Mouse (Mus musculus) B cell, adult 62 days (primary cell): ENCODE measurements around the gene Adamts3. TPM values are rescaled to one million over a fixed set of nuclear protein-coding genes. Genes with fewer than 3 reads are reported as not detected.

Experiments used
- total RNA-seq: library from RNA; stranded (reverse); gene quantifications from 4 replicates; pipeline ENCODE4 v1.2.4, GENCODE M21; 2023

The Adamts3 gene
- total RNA-seq, result not detected in 4 replicates

GRCm38 (mm10) chr5:89883051-89883907 is at the start of gene Adamts3:
Gene Adamts3 (minus strand): TSS chr5:89883334.

